Mouse (Mus musculus) stomach, embryonic 15.5 days (tissue): Measurements from ENCODE around the gene Ick. TPM values are rescaled to one million over a fixed set of nuclear protein-coding genes. Genes with fewer than 3 reads are reported as not detected.

Experiments used
- ATAC-seq: fragments of 200-750 bp; cut with Nextera tagmentation; 2 replicates; pipeline ENCODE4 v1.8.0; 2017; ENCODE audit warnings: low read depth, moderate number of reproducible peaks, moderate TSS enrichment; ENCODE audit not compliant: insufficient read depth, low FRiP score
- H3K27ac ChIP-seq: fragments of 300-500 bp; sonication (generic); 2 replicates; pipeline ENCODE4 v1.5.1; 2015; ENCODE audit warnings: mild to moderate bottlenecking, inconsistent platforms
- H3K27me3 ChIP-seq: fragments of 300-500 bp; sonication (generic); replicated peaks from 2 replicates; pipeline ENCODE4 v1.6.1; 2015; ENCODE audit warnings: inconsistent platforms
- H3K36me3 ChIP-seq: fragments of 300-500 bp; sonication (generic); 2 replicates; pipeline ENCODE4 v1.6.1; 2015; ENCODE audit warnings: inconsistent platforms
- H3K4me1 ChIP-seq: fragments of 300-500 bp; sonication (generic); 2 replicates; pipeline ENCODE4 v1.6.1; 2015; ENCODE audit warnings: inconsistent platforms
- H3K4me2 ChIP-seq: fragments of 300-500 bp; sonication (generic); 2 replicates; pipeline ENCODE4 v1.6.1; 2015; ENCODE audit warnings: mild to moderate bottlenecking, inconsistent platforms
- H3K4me3 ChIP-seq: fragments of 300-500 bp; sonication (generic); replicated peaks from 2 replicates; pipeline ENCODE4 v1.5.1; 2015; ENCODE audit warnings: inconsistent platforms
- H3K9ac ChIP-seq: fragments of 300-500 bp; sonication (generic); 2 replicates; pipeline ENCODE4 v1.6.1; 2015; ENCODE audit warnings: inconsistent platforms
- H3K9me3 ChIP-seq: fragments of 300-500 bp; sonication (generic); 2 replicates; pipeline ENCODE4 v1.6.1; 2016; ENCODE audit warnings: inconsistent platforms
- WGBS: fragments of 180-500 bp; shearing (Covaris S2); methylation state at CpG from one replicate; pipeline ENCODE4 v1.1.7; 2015; 5-methylcytosine and 5-hydroxymethylcytosine counted together
- polyA plus RNA-seq: library from polyadenylated mRNA; unstranded; fragments of >200 nt; fragmentation: Nextera tagmentation; extraction: Ambion mirVana; gene quantifications from 2 replicates; pipeline ENCODE4 v1.2.1, GENCODE M21; 2015

The Ick gene
- polyA plus RNA-seq, 1 experiment from 2014 or later: 20.8 TPM

GRCm38 (mm10) chr9:78208956-78209355, 100.0 kb downstream of the Ick start:
- Histone ChIP-seq H3K9ac (no peak overlapping the region), H3K36me3 (peaks cover 7% of the 10 kb centered on the region; the same call in 1 of the 2 replicates), H3K27ac (no peak overlapping the region; the same call in 1 of the 2 replicates), H3K4me3 (no peak overlapping the region), H3K4me2 (no peak overlapping the region), H3K27me3 (no peaks in the 10 kb centered on the region), H3K4me1 (no peaks in the 10 kb centered on the region), H3K9me3 (no peaks in the 10 kb centered on the region)
- WGBS: 56% methylated on average over 4 of the region's 4 CpGs
- ATAC-seq: no peak

DNA sequence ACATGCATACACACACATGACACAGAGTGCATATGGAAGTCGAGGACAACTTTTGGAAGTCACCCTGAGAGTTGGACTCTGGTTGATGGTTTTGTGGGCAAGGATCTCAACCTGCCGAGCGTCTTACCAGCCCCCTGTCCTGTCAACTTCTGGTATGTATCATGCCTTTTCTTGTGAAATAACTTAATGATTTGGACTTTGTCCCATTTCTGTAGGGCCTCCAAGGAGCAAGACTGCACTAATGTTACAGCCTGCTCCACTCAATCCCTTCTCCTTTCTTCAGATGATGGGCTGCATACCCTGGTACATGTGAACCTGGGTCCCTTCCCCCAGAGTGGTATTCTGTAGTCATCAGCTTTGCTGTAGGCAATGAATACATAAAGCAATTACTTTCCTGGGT, 101.1 kb downstream of the Ick start:
- H3K4me1 ChIP-seq: no peaks in the 10 kb centered on the region
- H3K9ac ChIP-seq: no peak overlapping the region
- 87% methylated on average over 3 of the region's 3 CpGs for WGBS
- no peak overlapping the region for H3K4me2 ChIP-seq
- no peak overlapping the region for H3K27ac ChIP-seq
- H3K9me3 ChIP-seq: no peaks in the 10 kb centered on the region
- H3K4me3 ChIP-seq: no peak overlapping the region
- ATAC-seq: no peak
- peaks cover 7% of the 10 kb centered on the region; the same call in 1 of the 2 replicates for H3K36me3 ChIP-seq
- no peaks in the 10 kb centered on the region for H3K27me3 ChIP-seq

DNA sequence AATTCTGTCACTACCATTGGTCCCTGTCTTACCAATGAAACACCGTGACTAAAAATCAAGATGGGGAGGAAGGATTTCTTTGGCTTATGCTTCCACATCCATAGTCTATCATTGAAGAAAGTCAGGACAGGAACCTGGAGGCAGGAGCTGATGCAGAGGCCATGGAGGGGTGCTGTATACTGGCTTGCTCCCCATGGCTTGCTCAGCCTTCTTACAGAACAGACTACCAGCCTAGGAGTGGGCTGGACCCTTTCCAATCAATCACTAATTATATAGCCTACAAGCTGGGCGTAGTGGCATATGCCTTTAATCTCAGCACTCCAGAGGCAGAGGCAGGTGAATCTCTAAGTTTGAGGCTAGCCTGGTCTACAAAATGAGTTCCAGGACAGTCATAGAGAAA, 101.8 kb downstream of the Ick start:
- WGBS: 95% methylated on average over 2 of the region's 2 CpGs
- Histone ChIP-seq H3K36me3 (peaks cover 7% of the 10 kb centered on the region; the same call in 1 of the 2 replicates), H3K27ac (no peak overlapping the region), H3K4me2 (no peak overlapping the region), H3K9ac (no peak overlapping the region), H3K4me3 (no peak overlapping the region), H3K27me3 (no peaks in the 10 kb centered on the region), H3K4me1 (no peaks in the 10 kb centered on the region), H3K9me3 (no peaks in the 10 kb centered on the region)
- ATAC-seq: no peak

DNA sequence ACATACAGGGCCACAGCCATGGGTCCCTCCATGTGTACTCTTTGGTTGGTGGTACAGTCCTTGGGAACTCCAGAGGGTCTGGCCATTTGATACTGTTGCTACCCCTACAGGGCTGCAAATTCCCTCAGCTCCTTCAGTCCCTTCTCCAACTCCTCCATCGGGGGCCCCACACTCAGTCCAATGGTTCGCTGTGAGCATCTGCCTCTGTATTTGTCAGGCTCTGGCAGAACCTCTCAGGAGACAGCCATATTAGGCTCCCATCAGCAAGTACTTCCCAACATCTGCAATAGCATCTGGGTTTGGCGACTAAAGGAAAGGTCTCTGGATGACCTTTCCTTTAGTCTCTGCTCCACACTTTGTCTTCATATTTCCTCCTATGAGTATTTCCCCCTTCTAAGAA, 102.5 kb downstream of the Ick start:
- 95% methylated on average over 3 of the region's 3 CpGs for WGBS
- Histone ChIP-seq H3K4me1 (no peaks in the 10 kb centered on the region), H3K27me3 (no peaks in the 10 kb centered on the region), H3K4me2 (no peak overlapping the region), H3K4me3 (no peak overlapping the region), H3K9ac (no peak overlapping the region), H3K36me3 (peaks cover 7% of the 10 kb centered on the region; the same call in 1 of the 2 replicates), H3K9me3 (no peaks in the 10 kb centered on the region), H3K27ac (peak overlapping the region; percentile 81)
- ATAC-seq: no peak

DNA sequence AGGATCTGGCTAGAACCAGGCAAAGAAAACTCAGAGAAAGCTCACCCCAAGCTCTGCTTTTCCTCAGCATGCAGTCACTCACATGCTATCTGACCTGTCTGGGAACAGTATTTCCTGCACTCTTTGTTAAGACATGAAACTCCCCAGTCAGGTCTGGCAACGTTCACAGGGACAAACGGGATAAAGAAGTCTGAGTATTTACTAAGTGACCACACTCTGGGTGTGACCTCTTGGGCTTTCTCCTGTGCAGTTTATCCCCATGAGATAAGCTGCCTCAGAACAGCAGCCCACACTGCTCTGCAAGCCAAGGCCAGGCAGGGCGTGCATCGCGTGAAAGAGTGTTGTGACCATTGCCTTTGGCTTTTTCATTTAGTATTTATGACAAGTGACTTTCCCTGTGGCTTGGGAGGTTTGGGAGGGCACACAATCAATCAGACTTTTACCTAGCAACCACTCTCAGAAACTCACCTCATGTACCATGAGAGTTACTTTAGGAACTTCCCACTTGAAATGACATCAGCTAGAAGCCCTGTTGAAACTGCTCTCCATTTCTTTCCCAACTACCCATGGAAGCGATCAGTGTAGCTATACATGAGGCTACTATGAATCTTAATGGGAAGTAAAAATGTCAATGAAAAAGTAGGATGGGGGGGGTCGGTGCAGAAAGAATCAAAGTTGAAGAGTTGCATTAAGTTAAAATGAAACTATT, 103.5 kb downstream of the Ick start:
- Histone ChIP-seq H3K9me3 (no peaks in the 10 kb centered on the region), H3K4me2 (no peak overlapping the region), H3K27me3 (no peaks in the 10 kb centered on the region), H3K4me1 (no peaks in the 10 kb centered on the region), H3K27ac (peak overlapping the region; percentile 81), H3K36me3 (peaks cover 7% of the 10 kb centered on the region; the same call in 1 of the 2 replicates), H3K9ac (no peak overlapping the region), H3K4me3 (no peak overlapping the region)
- peak; percentile 90 for ATAC-seq
- 44% methylated on average over 7 of the region's 7 CpGs for WGBS

GRCm38 (mm10) chr9:78217074-78217473, 108.1 kb downstream of the Ick start:
- no peaks in the 10 kb centered on the region for H3K27me3 ChIP-seq
- H3K36me3 ChIP-seq: no peaks in the 10 kb centered on the region
- H3K9ac ChIP-seq: no peak overlapping the region
- no peaks in the 10 kb centered on the region for H3K4me1 ChIP-seq
- 51% methylated on average over 4 of the region's 4 CpGs for WGBS
- peak; percentile 75 for ATAC-seq
- no peak overlapping the region for H3K4me2 ChIP-seq
- no peak overlapping the region for H3K27ac ChIP-seq
- no peaks in the 10 kb centered on the region for H3K9me3 ChIP-seq
- H3K4me3 ChIP-seq: no peak overlapping the region

Other genes starting within 250 kb of the Ick start
- gene Elovl5, start 191.8 kb upstream of the Ick start, polyA plus RNA-seq: 63.8 and 67.6 TPM in 2 replicates
- not detected in 2 replicates for gene Gcm1, start 57.3 kb upstream of the Ick start, polyA plus RNA-seq
- 44.1 and 46.1 TPM in 2 replicates for gene Fbxo9, start 127 bp upstream of the Ick start, polyA plus RNA-seq
- gene Gsta4, start 73.6 kb downstream of the Ick start, polyA plus RNA-seq: 433 and 454 TPM in 2 replicates
- 36.1 and 42.7 TPM in 2 replicates for gene Gsta1, start 121.5 kb downstream of the Ick start, polyA plus RNA-seq
- 26.7 and 32.2 TPM in 2 replicates for gene Gm3776, start 147.9 kb downstream of the Ick start, polyA plus RNA-seq
- gene Gm10639, start 180.7 kb downstream of the Ick start, polyA plus RNA-seq: 0.42 and 1.0 TPM in 2 replicates
- gene Omt2a, start 205.6 kb downstream of the Ick start, polyA plus RNA-seq: not detected in 2 replicates
- not detected in 2 replicates for gene Omt2b, start 218.4 kb downstream of the Ick start, polyA plus RNA-seq
- gene Gsta2, start 246.6 kb downstream of the Ick start, polyA plus RNA-seq: 9.6 and 11.7 TPM in 2 replicates